Mouse (Mus musculus) mesoderm, embryonic 11.5 days (tissue): ENCODE data around the gene Copz2.

Source experiments
- DNase-seq: peaks from one replicate; pipeline ENCODE4 v3.0.0-alpha.2; 2012; ENCODE audit warnings: low read depth, low spot score

Copz2 gene

GRCm38 (mm10) chr11:96902639-96903635, 53.3 kb downstream of the Copz2 start:
- DNase-seq, result peak; percentile 88

- no peak for DNase-seq
These were observed 56.9 kb downstream of the Copz2 start for GRCm38 (mm10) chr11:96906431-96907161.

GRCm38 (mm10) chr11:96908594-96908993, 58.9 kb downstream of the Copz2 start:
- DNase-seq, result no peak

GRCm38 (mm10) chr11:96910003-96910402, 60.3 kb downstream of the Copz2 start:
- peak; percentile 85 for DNase-seq
